Mouse (Mus musculus): ENCODE results near the gene Ngly1.
"Not testable (repeated sequence)": the region's sequence is repeated elsewhere in the genome, so short reads cannot be mapped to it uniquely, and the experiment has no call there.

Gene Ngly1

GRCm38 (mm10) chr14:16261869-16262268 is 12.8 kb downstream of the Ngly1 start:
- DNase-seq: no peak

GRCm38 (mm10) chr14:16267028-16267427 is 17.9 kb downstream of the Ngly1 start:
- no peak for DNase-seq

- no peak for DNase-seq
Measured at GRCm38 (mm10) chr14:16269776-16270175, 20.7 kb downstream of the Ngly1 start.

- DNase-seq: no peak
Measured at GRCm38 (mm10) chr14:16273677-16274076, 24.6 kb downstream of the Ngly1 start.

GRCm38 (mm10) chr14:16279196-16279595 is 30.1 kb downstream of the Ngly1 start:
- no peak for DNase-seq

- DNase-seq: no peak
Measured at GRCm38 (mm10) chr14:16283966-16284365, 34.9 kb downstream of the Ngly1 start.

GRCm38 (mm10) chr14:16292371-16292770 is 43.3 kb downstream of the Ngly1 start:
- DNase-seq: no peak

GRCm38 (mm10) chr14:16293015-16293414 is 43.9 kb downstream of the Ngly1 start:
- no peak for DNase-seq

GRCm38 (mm10) chr14:16293921-16294320 is 44.8 kb downstream of the Ngly1 start:
- DNase-seq: no peak

GRCm38 (mm10) chr14:16296816-16297468 is 47.9 kb downstream of the Ngly1 start:
- DNase-seq: no peak

- no peak for DNase-seq
Measured at GRCm38 (mm10) chr14:16301735-16302134, 52.7 kb downstream of the Ngly1 start.

GRCm38 (mm10) chr14:16302688-16303087 is 53.6 kb downstream of the Ngly1 start:
- peak; percentile 13 for DNase-seq

GRCm38 (mm10) chr14:16310791-16311190 is 61.7 kb downstream of the Ngly1 start:
- DNase-seq: no peak

GRCm38 (mm10) chr14:16312599-16312998 is 63.5 kb downstream of the Ngly1 start:
- no peak for DNase-seq

GRCm38 (mm10) chr14:16313073-16313472 is 64.0 kb downstream of the Ngly1 start:
- DNase-seq: not testable (repeated sequence)

- peak; percentile 31 for DNase-seq
Measured at GRCm38 (mm10) chr14:16313936-16314521, 64.9 kb downstream of the Ngly1 start.

- no peak for DNase-seq
Measured at GRCm38 (mm10) chr14:16314842-16315241, 65.8 kb downstream of the Ngly1 start.

- peak; percentile 13 for DNase-seq
Measured at GRCm38 (mm10) chr14:16316715-16317114, 67.6 kb downstream of the Ngly1 start.

- no peak for DNase-seq
Measured at GRCm38 (mm10) chr14:16319818-16320217, 70.7 kb downstream of the Ngly1 start.

GRCm38 (mm10) chr14:16324394-16324793 is 75.3 kb downstream of the Ngly1 start:
- DNase-seq: no peak

GRCm38 (mm10) chr14:16325208-16325607 is 76.1 kb downstream of the Ngly1 start:
- DNase-seq: no peak

GRCm38 (mm10) chr14:16328531-16328930 is 79.5 kb downstream of the Ngly1 start:
- peak; percentile 22 for DNase-seq

GRCm38 (mm10) chr14:16328959-16329480 is 79.9 kb downstream of the Ngly1 start:
- DNase-seq: no peak

- DNase-seq: no peak
Measured at GRCm38 (mm10) chr14:16329756-16330155, 80.7 kb downstream of the Ngly1 start.

GRCm38 (mm10) chr14:16334260-16334659 is 85.2 kb downstream of the Ngly1 start:
- no peak for DNase-seq

Measured in lung, postnatal 36 days (tissue).